ENCODE assay signal across 8 mouse cellular contexts in genomic region chr12:69891721-69892120, GRCm38 (mm10). TPM values are rescaled to one million over a fixed set of nuclear protein-coding genes. Genes with fewer than 3 reads are reported as not detected.
DNase-seq lines count a peak whose midpoint lies in the region; ATAC-seq and TF ChIP-seq lines count a peak whose summit lies in the region.

No protein-coding gene starts in this region.

- H3K27me3 ChIP-seq in kidney, embryonic 15.5 days: no peaks in the 10 kb centered on the region
- no peaks in the 10 kb centered on the region for H3K27me3 ChIP-seq in hindbrain, embryonic 15.5 days
- H3K27me3 ChIP-seq in midbrain, embryonic 15.5 days (replicated peaks): no peaks in the 10 kb centered on the region

- peak overlapping the region; percentile 76 for H3K4me2 ChIP-seq in kidney, embryonic 15.5 days
- peak overlapping the region; percentile 72 for H3K4me2 ChIP-seq in hindbrain, embryonic 15.5 days
- H3K4me2 ChIP-seq in midbrain, embryonic 15.5 days: peak overlapping the region; percentile 69

- no peak for ATAC-seq in kidney, embryonic 15.5 days (replicated peaks; ENCODE audit: low FRiP score)
- no peak for ATAC-seq in hindbrain, embryonic 15.5 days (ENCODE audit: low FRiP score, low read depth)
- no peak for ATAC-seq in midbrain, embryonic 15.5 days (replicated peaks)

- H3K27ac ChIP-seq in kidney, embryonic 15.5 days: peak overlapping the region; percentile 93
- H3K27ac ChIP-seq in bone marrow macrophage, adult 2 months (ENCODE audit: insufficient read depth, low read depth, low read length): no peak overlapping the region
- peak overlapping the region; percentile 91 for H3K27ac ChIP-seq in hindbrain, embryonic 15.5 days (replicated peaks)
- H3K27ac ChIP-seq in midbrain, embryonic 15.5 days: peak overlapping the region; percentile 98

- WGBS in kidney, embryonic 15.5 days: 36% methylated on average over 3 of the region's 3 CpGs
- 50% methylated on average over 3 of the region's 3 CpGs for WGBS in hindbrain, embryonic 15.5 days
- 47% methylated on average over 3 of the region's 3 CpGs for WGBS in midbrain, embryonic 15.5 days

- no peak for TF ChIP-seq CTCF in bone marrow macrophage, adult 2 months (IDR thresholded peaks at IDR 0.05; ENCODE audit: low read depth, low read length)

- DNase-seq in kidney, postnatal 25 days: no peak
- DNase-seq in urinary bladder, postnatal 10 days (ENCODE audit: low spot score): no peak
- no peak for DNase-seq in cerebellum, postnatal 25 days
- no peak for DNase-seq in MN1 (ENCODE audit: low spot score)

- H3K9ac ChIP-seq in kidney, embryonic 15.5 days: peak overlapping the region; percentile 93
- peak overlapping the region; percentile 91 for H3K9ac ChIP-seq in hindbrain, embryonic 15.5 days
- peak overlapping the region; percentile 96 for H3K9ac ChIP-seq in midbrain, embryonic 15.5 days

- H3K4me3 ChIP-seq in kidney, embryonic 15.5 days (replicated peaks): peak overlapping the region; percentile 96
- peak overlapping the region; percentile 93 for H3K4me3 ChIP-seq in bone marrow macrophage, adult 2 months (ENCODE audit: insufficient read depth, low read length)
- H3K4me3 ChIP-seq in hindbrain, embryonic 15.5 days: peak overlapping the region; percentile 65
- H3K4me3 ChIP-seq in midbrain, embryonic 15.5 days: peak overlapping the region; percentile 96

- no peaks in the 10 kb centered on the region for H3K36me3 ChIP-seq in kidney, embryonic 15.5 days
- no peaks in the 10 kb centered on the region for H3K36me3 ChIP-seq in hindbrain, embryonic 15.5 days
- H3K36me3 ChIP-seq in midbrain, embryonic 15.5 days (replicated peaks): no peaks in the 10 kb centered on the region

- H3K9me3 ChIP-seq in kidney, embryonic 15.5 days (replicated peaks): no peaks in the 10 kb centered on the region
- no peaks in the 10 kb centered on the region for H3K9me3 ChIP-seq in hindbrain, embryonic 15.5 days
- no peaks in the 10 kb centered on the region for H3K9me3 ChIP-seq in midbrain, embryonic 15.5 days

- no peak for TF ChIP-seq POLR2A in bone marrow macrophage, adult 2 months (IDR thresholded peaks at IDR 0.05; ENCODE audit: borderline replicate concordance, low read depth, low read length)

- peaks cover 54% of the 10 kb centered on the region for H3K4me1 ChIP-seq in kidney, embryonic 15.5 days
- peaks cover 17% of the 10 kb centered on the region for H3K4me1 ChIP-seq in bone marrow macrophage, adult 2 months (ENCODE audit: control insufficient read depth, insufficient read depth, low read length)
- H3K4me1 ChIP-seq in hindbrain, embryonic 15.5 days (replicated peaks): peaks cover 46% of the 10 kb centered on the region
- H3K4me1 ChIP-seq in midbrain, embryonic 15.5 days: peaks cover 36% of the 10 kb centered on the region

RNA-seq across cellular contexts. Expression of gene Atl1, which starts 0.7 kb away (rescaled TPM):
- polyA plus RNA-seq in kidney, embryonic 15.5 days (2015; fragmentation: Nextera tagmentation; extraction: Ambion mirVana): 5.4 and 7.7 TPM in 2 replicates
- polyA plus RNA-seq in bone marrow macrophage, adult 2 months (2012; ENCODE audit: insufficient read depth, insufficient read length, missing spikeins): 0.84 and 1.1 TPM in 2 replicates
- polyA plus RNA-seq in hindbrain, embryonic 15.5 days (2015; fragmentation: Nextera tagmentation; extraction: Ambion mirVana): 132 and 148 TPM in 2 replicates
- polyA plus RNA-seq in midbrain, embryonic 15.5 days (2015; fragmentation: Nextera tagmentation; extraction: Ambion mirVana): 144 and 167 TPM in 2 replicates

RNA-seq across cellular contexts. Expression of gene Map4k5, which starts 1.3 kb away (rescaled TPM):
- 34.3 and 36.9 TPM in 2 replicates for polyA plus RNA-seq in kidney, embryonic 15.5 days (2015; fragmentation: Nextera tagmentation; extraction: Ambion mirVana)
- 8.2 and 8.7 TPM in 2 replicates for polyA plus RNA-seq in bone marrow macrophage, adult 2 months (2012; ENCODE audit: insufficient read depth, insufficient read length, missing spikeins)
- 26.5 and 26.6 TPM in 2 replicates for polyA plus RNA-seq in hindbrain, embryonic 15.5 days (2015; fragmentation: Nextera tagmentation; extraction: Ambion mirVana)
- polyA plus RNA-seq in midbrain, embryonic 15.5 days (2015; fragmentation: Nextera tagmentation; extraction: Ambion mirVana): 28.2 and 31.6 TPM in 2 replicates

Comparison
In these comparisons a context has a peak if more than half of its experiments do, and no peak if none do; other contexts are left out.
1. RNA of gene Atl1, which starts 0.7 kb away (polyA plus RNA-seq): 144 to 167 TPM in midbrain, embryonic 15.5 days and 132 to 148 TPM in hindbrain, embryonic 15.5 days; 5.4 to 7.7 TPM in kidney, embryonic 15.5 days and 0.84 to 1.1 TPM in bone marrow macrophage, adult 2 months; every median in the first group is over 10 times any median in the second.
2. Peak in every context shown above with its lines, with median percentiles within 50 percentile points of each other: H3K4me2 ChIP-seq, H3K4me3 ChIP-seq and H3K9ac ChIP-seq.